Mouse (Mus musculus): Measurements from ENCODE around the gene Chn2.

Chn2 gene

DNA sequence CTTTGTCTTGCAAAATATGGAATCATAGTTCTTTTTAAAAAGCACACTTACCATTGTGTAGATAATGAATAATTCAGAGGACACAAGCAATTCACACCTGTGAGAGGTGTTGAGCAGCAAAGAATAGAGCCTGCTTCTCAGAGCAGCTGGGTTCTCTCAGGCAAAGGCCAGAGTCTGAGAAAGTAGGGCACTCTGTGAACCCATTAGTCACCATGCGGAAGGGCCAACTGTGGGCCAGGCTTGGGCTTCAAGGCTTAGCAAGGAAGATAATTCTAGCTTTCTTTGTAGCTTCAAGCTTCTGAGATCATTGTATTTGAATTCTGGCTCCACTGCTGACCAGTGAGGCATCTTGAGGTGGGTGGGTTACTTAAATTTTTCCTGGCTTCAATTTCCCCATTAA lies 2.8 kb downstream of the Chn2 start:
- DNase-seq (ENCODE audit: low spot score in 2 of 2), result no peak

DNA sequence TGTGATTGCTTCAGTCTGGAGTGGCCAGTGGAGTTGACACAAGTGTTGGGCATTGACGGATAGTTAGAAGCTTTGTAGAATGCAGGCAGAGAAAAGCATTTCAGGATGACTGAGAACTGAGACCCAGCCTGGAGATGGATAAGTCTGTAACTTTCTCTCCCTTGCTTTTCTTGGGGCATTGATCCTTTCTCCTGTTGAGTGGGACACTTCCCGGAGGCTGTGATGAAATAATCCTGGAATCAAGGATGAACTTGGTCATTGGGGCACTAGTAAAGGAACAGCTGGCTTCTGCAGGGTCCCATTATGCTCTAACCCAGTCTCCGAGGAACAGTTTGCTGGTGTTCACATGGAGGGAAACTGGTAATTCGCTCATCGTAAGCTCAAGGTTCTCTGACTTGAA lies 4.2 kb downstream of the Chn2 start:
- DNase-seq (ENCODE audit: low spot score in 2 of 2), result no peak

GRCm38 (mm10) chr6:54045748-54046721 lies 6.7 kb downstream of the Chn2 start:
- no peak for DNase-seq (ENCODE audit: low spot score in 2 of 2)

GRCm38 (mm10) chr6:54046884-54047747 lies 7.8 kb downstream of the Chn2 start:
- DNase-seq (ENCODE audit: low spot score in 2 of 2), result no peak

GRCm38 (mm10) chr6:54048768-54049167 lies 9.4 kb downstream of the Chn2 start:
- no peak for DNase-seq (ENCODE audit: low spot score in 2 of 2)

- DNase-seq (ENCODE audit: low spot score in 2 of 2), result no peak
Measured at GRCm38 (mm10) chr6:54051173-54051572, 11.8 kb downstream of the Chn2 start.

DNA sequence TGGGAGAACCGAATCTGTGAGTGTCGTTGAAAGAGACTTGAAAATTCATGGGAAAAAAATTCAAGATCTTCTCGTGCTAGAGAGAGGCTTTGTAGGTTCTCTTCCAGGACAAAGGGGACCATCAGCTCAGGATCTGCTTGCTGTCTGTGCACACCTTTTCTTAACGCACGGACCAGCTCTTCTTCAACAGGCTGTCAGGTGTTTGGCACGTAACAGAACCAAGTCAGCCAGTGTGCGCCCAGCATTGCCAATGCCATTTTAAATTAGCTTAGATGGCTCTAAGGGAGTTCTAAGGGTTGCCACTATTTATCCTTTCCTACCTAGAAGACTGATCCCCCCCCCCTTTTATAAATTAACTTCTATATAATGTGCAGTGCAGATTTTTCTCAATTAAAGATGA lies 12.8 kb downstream of the Chn2 start:
- no peak for DNase-seq (ENCODE audit: low spot score in 2 of 2)

- no peak for DNase-seq (ENCODE audit: low spot score in 2 of 2)
Measured at GRCm38 (mm10) chr6:54052666-54053065, 13.3 kb downstream of the Chn2 start.

GRCm38 (mm10) chr6:54053316-54053715 lies 14.0 kb downstream of the Chn2 start:
- DNase-seq (ENCODE audit: low spot score in 2 of 2), result no peak

- DNase-seq (ENCODE audit: low spot score in 2 of 2), result no peak
Measured at GRCm38 (mm10) chr6:54055387-54055786, 16.0 kb downstream of the Chn2 start.

GRCm38 (mm10) chr6:54056548-54057532 lies 17.5 kb downstream of the Chn2 start:
- DNase-seq (ENCODE audit: low spot score in 2 of 2), result no peak

DNA sequence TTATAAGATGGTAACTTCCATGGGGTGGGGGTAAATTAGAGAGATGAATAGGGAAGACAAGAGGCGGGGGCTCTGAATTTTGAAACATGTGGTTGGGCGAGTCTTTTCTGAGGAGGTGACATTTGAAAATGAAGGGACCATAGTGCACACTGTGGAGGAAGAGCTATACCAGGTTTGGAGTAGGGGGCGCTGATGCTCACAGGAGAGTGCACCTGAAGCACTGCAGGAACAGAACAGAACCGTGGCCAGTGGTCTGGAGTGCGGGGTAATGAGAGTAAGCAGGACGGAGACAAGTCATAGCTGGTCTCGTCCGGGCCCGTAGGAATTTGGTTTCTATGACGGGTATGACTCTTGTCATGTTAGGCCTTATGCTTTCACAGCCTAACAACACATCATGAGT lies 18.3 kb downstream of the Chn2 start:
- DNase-seq (ENCODE audit: low spot score in 2 of 2), result no peak

GRCm38 (mm10) chr6:54058837-54059236 lies 19.5 kb downstream of the Chn2 start:
- no peak for DNase-seq (ENCODE audit: low spot score in 2 of 2)

DNA sequence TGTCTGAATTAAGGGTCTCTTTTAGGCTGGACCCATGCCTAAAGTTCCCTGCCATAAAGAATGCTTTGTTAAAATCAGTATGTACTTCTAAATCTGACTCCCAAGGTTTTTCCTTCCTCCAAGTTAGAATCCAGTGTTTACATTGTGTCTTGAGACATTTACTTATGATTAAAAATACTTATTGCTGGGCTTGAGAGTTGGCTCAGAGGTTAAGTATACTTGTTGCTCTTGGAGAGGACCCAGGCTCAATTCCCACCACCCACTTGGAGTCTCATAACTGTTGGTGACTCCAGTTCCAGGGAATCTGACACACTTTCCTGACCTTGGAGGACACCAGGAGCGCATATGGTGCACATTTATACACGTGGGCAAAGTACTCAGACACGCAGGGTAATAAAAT lies 20.9 kb downstream of the Chn2 start:
- DNase-seq (ENCODE audit: low spot score in 2 of 2), result no peak

DNA sequence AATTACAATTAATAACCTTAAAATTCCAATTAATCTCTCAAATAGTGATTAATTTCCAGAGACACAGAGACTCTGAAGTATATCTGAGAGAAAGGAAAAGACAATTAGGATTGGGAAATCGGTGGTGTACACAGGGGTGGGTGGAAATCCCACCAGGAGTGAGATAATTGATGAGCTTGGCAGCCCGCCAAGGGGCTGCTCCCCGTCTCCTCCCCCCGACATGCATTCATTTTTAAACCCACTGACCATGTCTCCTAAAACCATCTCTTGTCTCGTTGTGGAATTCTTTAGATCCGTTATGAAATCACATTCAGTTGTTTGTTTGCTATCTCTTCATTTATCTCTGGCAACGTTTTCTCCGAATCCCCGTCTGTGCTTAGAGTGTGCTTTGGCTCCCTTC lies 22.0 kb downstream of the Chn2 start:
- DNase-seq (ENCODE audit: low spot score in 2 of 2), result no peak

GRCm38 (mm10) chr6:54063878-54064277 lies 24.5 kb downstream of the Chn2 start:
- no peak for DNase-seq (ENCODE audit: low spot score in 2 of 2)

DNA sequence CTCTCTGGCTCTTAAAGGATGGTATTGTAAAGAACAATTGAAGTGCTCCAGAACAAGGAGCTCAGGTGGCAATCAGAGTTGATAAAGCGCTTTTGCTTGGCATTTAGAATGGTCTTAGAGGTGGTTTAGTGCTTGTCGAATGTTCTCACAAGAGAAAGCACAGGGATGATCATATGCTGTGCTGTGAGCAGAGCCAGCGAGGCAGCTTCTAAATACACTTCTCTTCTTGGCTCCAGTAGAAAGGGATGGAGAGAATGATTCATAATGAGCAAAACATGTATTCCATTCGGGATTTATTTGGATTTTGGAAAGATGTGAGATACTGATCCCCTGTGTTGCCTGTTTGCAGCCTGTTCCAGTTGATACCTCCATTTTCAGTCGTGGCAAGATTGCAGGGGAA lies 28.0 kb downstream of the Chn2 start:
- DNase-seq (ENCODE audit: low spot score in 2 of 2), result no peak

GRCm38 (mm10) chr6:54068882-54069281 lies 29.5 kb downstream of the Chn2 start:
- DNase-seq (ENCODE audit: low spot score in 2 of 2), result no peak

GRCm38 (mm10) chr6:54070736-54071135 lies 31.4 kb downstream of the Chn2 start:
- DNase-seq (ENCODE audit: low spot score in 2 of 2), result peak in 1 of 2 experiments; percentile 69

- DNase-seq (ENCODE audit: low spot score in 2 of 2), result no peak
Measured at GRCm38 (mm10) chr6:54071478-54071877, 32.1 kb downstream of the Chn2 start.

- DNase-seq (ENCODE audit: low spot score in 2 of 2), result no peak
Measured at GRCm38 (mm10) chr6:54074454-54074853, 35.1 kb downstream of the Chn2 start.
